8 mouse cellular contexts compared by ENCODE assay signal in the genomic region with DNA sequence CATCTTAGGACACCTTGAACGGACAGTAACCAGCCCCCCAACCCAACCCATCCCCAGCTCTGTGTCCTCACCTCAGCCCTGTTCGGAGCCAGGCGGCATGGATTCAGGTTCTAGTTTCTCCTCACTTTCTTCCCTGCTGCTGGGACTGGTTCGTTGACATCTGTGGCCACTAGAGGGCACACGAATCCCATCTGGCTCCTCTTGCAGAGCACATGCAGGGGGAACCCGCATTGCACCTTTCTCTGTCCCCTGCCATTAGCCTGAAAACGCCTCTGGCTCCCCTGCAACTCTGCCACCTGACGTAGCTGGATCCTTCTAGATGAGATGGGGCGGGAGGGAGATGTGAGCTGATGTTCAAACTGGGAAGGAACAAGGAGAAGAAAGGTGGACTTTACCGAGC. TPM values are rescaled to one million over a fixed set of nuclear protein-coding genes. Genes with fewer than 3 reads are reported as not detected.
DNase-seq lines count a peak whose midpoint lies in the region; ATAC-seq lines count a peak whose summit lies in the region.

No protein-coding gene starts in this region.

- peak; percentile 89 for DNase-seq in R1 (ENCODE audit: low read depth, low spot score)
- DNase-seq in cerebellum, postnatal 25 days = peak; percentile 90 to 92
- DNase-seq in gastrocnemius, adult 18-20 months (ENCODE audit: low spot score) = peak; percentile 79
- DNase-seq in layer of hippocampus, postnatal 36 days = peak; percentile 73 to 74
- peak; percentile 86 for DNase-seq in lung, postnatal 36 days
- peak; percentile 86 for DNase-seq in right cerebral cortex, adult 18-20 months
- DNase-seq in urinary bladder, adult 2 months (ENCODE audit: low spot score) = peak; percentile 49

- H3K4me3 ChIP-seq in hindbrain, embryonic 15.5 days = peak overlapping the region; percentile 23

- H3K27me3 ChIP-seq in hindbrain, embryonic 15.5 days = no peaks in the 10 kb centered on the region

- H3K27ac ChIP-seq in hindbrain, embryonic 15.5 days (replicated peaks) = no peak overlapping the region

- peak overlapping the region; percentile 52 for H3K4me2 ChIP-seq in hindbrain, embryonic 15.5 days

- peaks cover 42% of the 10 kb centered on the region for H3K4me1 ChIP-seq in hindbrain, embryonic 15.5 days (replicated peaks)

- H3K9me3 ChIP-seq in hindbrain, embryonic 15.5 days = no peaks in the 10 kb centered on the region

- H3K9ac ChIP-seq in hindbrain, embryonic 15.5 days = peak overlapping the region; percentile 32; the same call in 1 of the 2 replicates

- H3K36me3 ChIP-seq in hindbrain, embryonic 15.5 days = peaks cover 14% of the 10 kb centered on the region

- peak; percentile 55; the same call in 1 of the 2 replicates for ATAC-seq in hindbrain, embryonic 15.5 days (ENCODE audit: low FRiP score, low read depth)

- 3% methylated on average over 10 of the region's 10 CpGs for WGBS in hindbrain, embryonic 15.5 days

RNA-seq across cellular contexts. Expression of a gene that starts 4.2 kb away (rescaled TPM):
- total RNA-seq in gastrocnemius, adult 18-20 months (2021) = 1 to 10 TPM; 2.2 to 2.5 TPM
- polyA plus RNA-seq in hindbrain, embryonic 15.5 days (2015; fragmentation: Nextera tagmentation; extraction: Ambion mirVana) = 10.3 TPM in 2 replicates
- 100 to 1,000 TPM; 253 to 275 TPM for total RNA-seq in layer of hippocampus, postnatal 36 days (2021)
- polyA plus RNA-seq in urinary bladder, adult 2 months (2012; rRNA removed) = 0.33 and 0.44 TPM in 2 replicates

RNA-seq across cellular contexts. Expression of a gene that starts 16.4 kb away (rescaled TPM):
- 100 to 1,000 TPM; 256 to 268 TPM for total RNA-seq in gastrocnemius, adult 18-20 months (2021)
- polyA plus RNA-seq in hindbrain, embryonic 15.5 days (2015; fragmentation: Nextera tagmentation; extraction: Ambion mirVana) = 0.31 and 0.55 TPM in 2 replicates
- total RNA-seq in layer of hippocampus, postnatal 36 days (2021) = 10 to 100 TPM; 11.1 to 14.2 TPM
- 0.98 and 1.3 TPM in 2 replicates for polyA plus RNA-seq in urinary bladder, adult 2 months (2012; rRNA removed)

RNA-seq across cellular contexts. Expression of a gene that starts 42.8 kb away (rescaled TPM):
- under 1 TPM; 0.14 to 0.40 TPM for total RNA-seq in gastrocnemius, adult 18-20 months (2021)
- polyA plus RNA-seq in hindbrain, embryonic 15.5 days (2015; fragmentation: Nextera tagmentation; extraction: Ambion mirVana) = 0.31 and 0.34 TPM in 2 replicates
- under 1 TPM; 0.20 to 0.30 TPM for total RNA-seq in layer of hippocampus, postnatal 36 days (2021)
- polyA plus RNA-seq in urinary bladder, adult 2 months (2012; rRNA removed) = 1.4 and 1.5 TPM in 2 replicates

Comparison
In these comparisons a context has a peak if more than half of its experiments do, and no peak if none do; other contexts are left out.
1. RNA of a gene that starts 4.2 kb away (total RNA-seq): 253 to 275 TPM in layer of hippocampus, postnatal 36 days; 2.2 to 2.5 TPM in gastrocnemius, adult 18-20 months; every median in the first group is over 10 times any median in the second.
2. RNA of a gene that starts 16.4 kb away (total RNA-seq): 256 to 268 TPM in gastrocnemius, adult 18-20 months; 11.1 to 14.2 TPM in layer of hippocampus, postnatal 36 days; every median in the first group is over 10 times any median in the second.
3. Peak in every context shown above with its lines, with median percentiles within 50 percentile points of each other: DNase-seq.